Mouse (Mus musculus) embryonic fibroblast, embryonic 13.5 days (primary cell): Measurements from ENCODE around the gene Ccdc181.

Experiments
- CTCF ChIP-seq: IDR thresholded peaks from 2 replicates; pipeline ENCODE4 v1.5.1; 2011; ENCODE audit warnings: mild to moderate bottlenecking, control low read depth, low read length, moderate library complexity, borderline replicate concordance; ENCODE audit not compliant: insufficient read depth
- POLR2A ChIP-seq: IDR thresholded peaks from 2 replicates; pipeline ENCODE4 v1.6.1; 2011; ENCODE audit warnings: low read depth, mild to moderate bottlenecking, control low read depth, low read length, moderate library complexity

DNA sequence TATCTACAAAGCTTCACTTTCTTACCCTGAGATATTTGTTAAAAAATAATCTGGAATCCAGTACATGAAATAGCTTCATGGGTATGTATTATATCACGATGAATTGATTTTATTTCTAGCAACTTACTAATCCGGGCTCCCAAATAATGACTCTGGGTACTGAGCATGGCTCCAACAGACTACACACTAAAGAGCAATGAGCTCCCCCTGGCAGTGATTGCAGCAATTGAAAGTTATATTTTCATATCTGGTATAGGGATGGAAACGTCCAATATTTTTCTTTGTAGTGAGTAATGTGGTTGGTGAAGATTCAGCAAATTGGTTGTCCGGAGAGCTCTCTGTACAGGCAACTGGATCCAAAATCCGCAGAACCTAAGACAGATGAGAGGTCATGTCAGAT lies 16.7 kb downstream of the Ccdc181 start:
- TF ChIP-seq POLR2A (no peak), CTCF (no peak)
